Mouse (Mus musculus) retina, postnatal 1 day (tissue): ENCODE data around the gene Acp1.

ENCODE experiments used
- DNase-seq: peaks from one replicate; pipeline ENCODE4 v3.0.0-alpha.2; 2012

The Acp1 gene

GRCm38 (mm10) chr12:30856172-30856571, 55.2 kb downstream of the Acp1 start:
- no peak for DNase-seq

GRCm38 (mm10) chr12:30855442-30856159, 55.8 kb downstream of the Acp1 start:
- DNase-seq, result no peak

GRCm38 (mm10) chr12:30851871-30852270, 59.5 kb downstream of the Acp1 start:
- no peak for DNase-seq

GRCm38 (mm10) chr12:30850902-30851301, 60.5 kb downstream of the Acp1 start:
- DNase-seq, result peak; percentile 17

- DNase-seq, result no peak
These were observed 62.9 kb downstream of the Acp1 start for GRCm38 (mm10) chr12:30848521-30848920.
